Mouse (Mus musculus): ENCODE measurements around the gene Myoz2. TPM values are rescaled to one million over a fixed set of nuclear protein-coding genes. Genes with fewer than 3 reads are reported as not detected.
A peak's percentile ranks its signal among the peaks of the same experiment; 100 is the strongest.

Myoz2 gene
- 0.08 TPM for polyA plus RNA-seq (2021)

- in situ Hi-C loops (cut with MboI; ENCODE audit: low pct_unique_long_range_greater_than_20kb): no loop called here
These were observed at the start of gene Myoz2 for GRCm38 (mm10) chr3:123034752-123035151. Gene Myoz2, minus strand, starts transcription at chr3:123035015.

GRCm38 (mm10) chr3:123081665-123082064 is 46.9 kb upstream of the Myoz2 start:
- DNase-seq (ENCODE audit: low read depth, low spot score): no peak
- H3K27me3 ChIP-seq: no peaks in the 10 kb centered on the region
- ChIA-PET CTCF (interaction anchor here (1.2 to 4.2 kb wide), 5 partner anchors 9 to 222 kb away, joined by 3 to 20 read pairs (median 4); no protein-coding TSS in a partner anchor), POLR2A (no interaction called here)
- in situ Hi-C loops (cut with MboI; ENCODE audit: low pct_unique_long_range_greater_than_20kb): no loop called here
- no peak for TF ChIP-seq CTCF (IDR thresholded peaks at IDR 0.05)
- ATAC-seq: no peak

More at GRCm38 (mm10) chr3:123034752-123035151, at the start of gene Myoz2:
- CTCF ChIA-PET: interaction anchor here (0.7 to 1.4 kb wide), 4 partner anchors 15 to 33 kb away, joined by 3 to 5 read pairs (median 3); no protein-coding TSS in a partner anchor
- DNase-seq (ENCODE audit: low read depth, low spot score) (no peak), ATAC-seq (no peak)
- no peaks in the 10 kb centered on the region for H3K27me3 ChIP-seq
- no peak for TF ChIP-seq CTCF (IDR thresholded peaks at IDR 0.05)
- POLR2A ChIA-PET: interaction anchor here (0.8 kb wide), 1 partner anchor 51 kb away, joined by 3 read pairs; the partner anchor contains the start of gene Usp53

- no peak for TF ChIP-seq CTCF (IDR thresholded peaks at IDR 0.05)
- DNase-seq (ENCODE audit: low read depth, low spot score) (no peak), ATAC-seq (peak; percentile 93)
- CTCF ChIA-PET: interaction anchor here (0.9 to 4.2 kb wide), 11 partner anchors 13 to 121 kb away, joined by 3 to 20 read pairs (median 3); no protein-coding TSS in a partner anchor
- in situ Hi-C loops (cut with MboI; ENCODE audit: low pct_unique_long_range_greater_than_20kb): no loop called here
- POLR2A ChIA-PET: interaction anchor here (0.5 to 1.2 kb wide), 2 partner anchors 12 to 14 kb away, joined by 3 to 4 read pairs; no protein-coding TSS in a partner anchor
- no peaks in the 10 kb centered on the region for H3K27me3 ChIP-seq
These were observed 46.1 kb upstream of the Myoz2 start for GRCm38 (mm10) chr3:123080943-123081342.

GRCm38 (mm10) chr3:123080017-123080725 is 45.4 kb upstream of the Myoz2 start:
- in situ Hi-C loops (cut with MboI; ENCODE audit: low pct_unique_long_range_greater_than_20kb): no loop called here
- POLR2A ChIA-PET: interaction anchor here (0.5 to 1.4 kb wide), 4 partner anchors 13 to 18 kb away, joined by 3 to 4 read pairs (median 4); no protein-coding TSS in a partner anchor
- no peak for TF ChIP-seq CTCF (IDR thresholded peaks at IDR 0.05)

GRCm38 (mm10) chr3:123075759-123076158 is 40.9 kb upstream of the Myoz2 start:
- CTCF ChIA-PET: interaction anchor here (1.0 kb wide), 1 partner anchor 17 kb away, joined by 3 read pairs; no protein-coding TSS in a partner anchor
- POLR2A ChIA-PET: no interaction called here
- ATAC-seq: no peak
- in situ Hi-C loops (cut with MboI; ENCODE audit: low pct_unique_long_range_greater_than_20kb): no loop called here
- TF ChIP-seq CTCF (IDR thresholded peaks at IDR 0.05): no peak
- no peak for DNase-seq (ENCODE audit: low read depth, low spot score)
- H3K27me3 ChIP-seq: no peaks in the 10 kb centered on the region

More at GRCm38 (mm10) chr3:123080017-123080725, 45.4 kb upstream of the Myoz2 start:
- ATAC-seq (no peak), DNase-seq (ENCODE audit: low read depth, low spot score) (no peak)
- CTCF ChIA-PET: interaction anchor here (0.9 to 4.2 kb wide), 13 partner anchors 13 to 120 kb away, joined by 3 to 20 read pairs (median 3); no protein-coding TSS in a partner anchor
- no peaks in the 10 kb centered on the region for H3K27me3 ChIP-seq

GRCm38 (mm10) chr3:123075034-123075433 is 40.2 kb upstream of the Myoz2 start:
- POLR2A ChIA-PET: no interaction called here
- no peak for TF ChIP-seq CTCF (IDR thresholded peaks at IDR 0.05)
- CTCF ChIA-PET: interaction anchor here (1.0 kb wide), 1 partner anchor 18 kb away, joined by 3 read pairs; no protein-coding TSS in a partner anchor
- ATAC-seq: no peak
- in situ Hi-C loops (cut with MboI; ENCODE audit: low pct_unique_long_range_greater_than_20kb): no loop called here
- DNase-seq (ENCODE audit: low read depth, low spot score): no peak
- H3K27me3 ChIP-seq: no peaks in the 10 kb centered on the region

GRCm38 (mm10) chr3:123073351-123073750 is 38.5 kb upstream of the Myoz2 start:
- CTCF ChIA-PET: interaction anchor here (0.7 to 1.4 kb wide), 7 partner anchors 9 to 105 kb away, joined by 3 to 5 read pairs (median 4); no protein-coding TSS in a partner anchor
- POLR2A ChIA-PET: interaction anchor here (0.7 to 1.6 kb wide), 3 partner anchors 16 to 83 kb away, joined by 3 to 5 read pairs (median 5); no protein-coding TSS in a partner anchor
- no peak for TF ChIP-seq CTCF (IDR thresholded peaks at IDR 0.05)

GRCm38 (mm10) chr3:123072472-123072871 is 37.7 kb upstream of the Myoz2 start:
- in situ Hi-C loops (cut with MboI; ENCODE audit: low pct_unique_long_range_greater_than_20kb): no loop called here
- no peaks in the 10 kb centered on the region for H3K27me3 ChIP-seq
- ChIA-PET POLR2A (interaction anchor here (1.6 kb wide), 1 partner anchor 15 kb away, joined by 5 read pairs; no protein-coding TSS in a partner anchor), CTCF (interaction anchor here (1.0 to 1.4 kb wide), 3 partner anchors 8 to 31 kb away, joined by 3 to 4 read pairs (median 4); no protein-coding TSS in a partner anchor)
- no peak for ATAC-seq
- no peak for TF ChIP-seq CTCF (IDR thresholded peaks at IDR 0.05)
- DNase-seq (ENCODE audit: low read depth, low spot score): no peak

More at GRCm38 (mm10) chr3:123073351-123073750, 38.5 kb upstream of the Myoz2 start:
- ATAC-seq (peak; percentile 17), DNase-seq (ENCODE audit: low read depth, low spot score) (no peak)
- no peaks in the 10 kb centered on the region for H3K27me3 ChIP-seq
- in situ Hi-C loops (cut with MboI; ENCODE audit: low pct_unique_long_range_greater_than_20kb): no loop called here

GRCm38 (mm10) chr3:123070996-123071395 is 36.2 kb upstream of the Myoz2 start:
- ChIA-PET CTCF (no interaction called here), POLR2A (no interaction called here)
- ATAC-seq (no peak), DNase-seq (ENCODE audit: low read depth, low spot score) (no peak)
- in situ Hi-C loops (cut with MboI; ENCODE audit: low pct_unique_long_range_greater_than_20kb): no loop called here
- TF ChIP-seq CTCF (IDR thresholded peaks at IDR 0.05): no peak
- no peaks in the 10 kb centered on the region for H3K27me3 ChIP-seq

- ATAC-seq: peak; percentile 51
- ChIA-PET CTCF (interaction anchor here (1.0 to 1.7 kb wide), 3 partner anchors 9 to 23 kb away, joined by 3 to 9 read pairs (median 4); no protein-coding TSS in a partner anchor), POLR2A (interaction anchor here (0.9 kb wide), 1 partner anchor 148 kb away, joined by 3 read pairs; the partner anchor contains the start of gene Gm10959)
- peak; percentile 62 for DNase-seq (ENCODE audit: low read depth, low spot score)
- no peak for TF ChIP-seq CTCF (IDR thresholded peaks at IDR 0.05)
- H3K27me3 ChIP-seq: no peaks in the 10 kb centered on the region
- in situ Hi-C loops (cut with MboI; ENCODE audit: low pct_unique_long_range_greater_than_20kb): no loop called here
These were observed 32.0 kb upstream of the Myoz2 start for GRCm38 (mm10) chr3:123066836-123067235.

Data from Patski (cell line).